Mouse (Mus musculus) stomach, postnatal 0 days (tissue): ENCODE results near the gene 1810013L24Rik.

Experiments used
- CTCF ChIP-seq: IDR thresholded peaks from 2 replicates; pipeline ENCODE4 v1.5.1; 2016; ENCODE audit warnings: antibody characterized with exemption, low read depth, mild to moderate bottlenecking, moderate library complexity
- EP300 ChIP-seq: optimal IDR thresholded peaks from 2 replicates; pipeline ENCODE3; 2016; ENCODE audit warnings: antibody characterized with exemption

GRCm38 (mm10) chr16:8781191-8781590, 48.7 kb upstream of the 1810013L24Rik start:
- no peak for TF ChIP-seq CTCF
- no peak for TF ChIP-seq EP300
